Mouse (Mus musculus) MEL (cell line): ENCODE results near the gene Ehmt2. TPM values are rescaled to one million over a fixed set of nuclear protein-coding genes. Genes with fewer than 3 reads are reported as not detected.

Experiments
- DNase-seq: peaks from one replicate; pipeline ENCODE4 v3.0.0; 2011; ENCODE audit warnings: low read depth, low spot score
- H3K27ac ChIP-seq: 2 replicates; pipeline ENCODE4 v1.5.1; 2012; ENCODE audit warnings: low read depth, mild to moderate bottlenecking, control low read depth, low read length, moderate library complexity; ENCODE audit not compliant: control insufficient read depth
- H3K27me3 ChIP-seq, 2 experiments: fragments of 150-350 bp in 1 of 2; sonication (generic) in 1 of 2; 2 replicates each; pipeline ENCODE4 v1.6.1; 2012; ENCODE audit warnings: low read length in 2 of 2, mild to moderate bottlenecking in 2 of 2, improper control_type of control experiment in 1 of 2, moderate library complexity in 1 of 2; ENCODE audit not compliant: insufficient read depth in 2 of 2, control insufficient read depth in 1 of 2
- H3K36me3 ChIP-seq, 2 experiments: 2 replicates each; pipeline ENCODE4 v1.6.1; 2012 to 2014; ENCODE audit warnings: low read length in 2 of 2, improper control_type of control experiment in 1 of 2, inconsistent platforms in 1 of 2, mild to moderate bottlenecking in 1 of 2; ENCODE audit not compliant: insufficient read depth in 2 of 2, control insufficient read depth in 1 of 2
- H3K4me1 ChIP-seq, 2 experiments: fragments of 150-350 bp in 1 of 2; sonication (generic) in 1 of 2; 2 replicates each; pipeline ENCODE4 v1.6.1; 2012; ENCODE audit warnings: low read length in 2 of 2, improper control_type of control experiment in 1 of 2, mild to moderate bottlenecking in 1 of 2; ENCODE audit not compliant: insufficient read depth in 2 of 2, control insufficient read depth in 1 of 2
- H3K4me3 ChIP-seq, 2 experiments: fragments of 150-350 bp in 1 of 2; sonication (generic) in 1 of 2; 2 replicates each; pipeline ENCODE4 v1.5.1; 2012; ENCODE audit warnings: low read depth in 2 of 2, low read length in 2 of 2, mild to moderate bottlenecking in 2 of 2, moderate library complexity in 2 of 2, control low read depth in 1 of 2, improper control_type of control experiment in 1 of 2; ENCODE audit not compliant: control insufficient read depth in 1 of 2, insufficient read depth in 1 of 2
- H3K79me2 ChIP-seq: 2 replicates; pipeline ENCODE4 v1.6.1; 2012; ENCODE audit warnings: mild to moderate bottlenecking, low read length, moderate library complexity; ENCODE audit not compliant: control insufficient read depth, poor library complexity, insufficient read depth
- H3K9ac ChIP-seq: 2 replicates; pipeline ENCODE4 v1.6.1; 2012; ENCODE audit warnings: low read depth, mild to moderate bottlenecking, control low read depth, low read length, moderate library complexity; ENCODE audit not compliant: control insufficient read depth, poor library complexity, severe bottlenecking
- H3K9me3 ChIP-seq: fragments of 150-350 bp; sonication (generic); replicated peaks from 2 replicates; pipeline ENCODE4 v1.6.1; 2012; ENCODE audit warnings: mild to moderate bottlenecking, low read length, improper control_type of control experiment, moderate library complexity; ENCODE audit not compliant: insufficient read depth
- BHLHE40 ChIP-seq: IDR thresholded peaks from 2 replicates; pipeline ENCODE4 v1.6.1; 2012; ENCODE audit warnings: low read depth, mild to moderate bottlenecking, inconsistent platforms, low read length, improper control_type of control experiment, borderline replicate concordance
- E2F4 ChIP-seq: IDR thresholded peaks from 2 replicates; pipeline ENCODE4 v1.6.1; 2011; ENCODE audit warnings: low read depth, low read length, improper control_type of control experiment, borderline replicate concordance
- GABPA ChIP-seq: IDR thresholded peaks from 2 replicates; pipeline ENCODE4 v1.6.1; 2012; ENCODE audit warnings: low read depth, mild to moderate bottlenecking, inconsistent platforms, low read length, improper control_type of control experiment, moderate library complexity
- GATA1 ChIP-seq: IDR thresholded peaks from 2 replicates; pipeline ENCODE4 v1.6.1; 2011; ENCODE audit warnings: low read depth, low read length, improper control_type of control experiment
- MAFK ChIP-seq: IDR thresholded peaks from 2 replicates; pipeline ENCODE4 v1.6.1; 2011; ENCODE audit warnings: low read depth, mild to moderate bottlenecking, low read length, improper control_type of control experiment, borderline replicate concordance
- MEF2A ChIP-seq: IDR thresholded peaks from 2 replicates; pipeline ENCODE4 v1.6.1; 2014; ENCODE audit warnings: low read depth, mild to moderate bottlenecking, inconsistent platforms, low read length, improper control_type of control experiment; ENCODE audit not compliant: poor library complexity, insufficient replicate concordance, severe bottlenecking; ENCODE audit errors: extremely low read depth
- MYB ChIP-seq: IDR thresholded peaks from 2 replicates; pipeline ENCODE4 v1.6.1; 2011; ENCODE audit warnings: mild to moderate bottlenecking, low read depth, low read length, improper control_type of control experiment
- NELFE ChIP-seq: IDR thresholded peaks from 2 replicates; pipeline ENCODE4 v1.6.1; 2011; ENCODE audit warnings: low read depth, low read length, improper control_type of control experiment
- NRF1 ChIP-seq: IDR thresholded peaks from 2 replicates; pipeline ENCODE4 v1.6.1; 2014; ENCODE audit warnings: low read depth, mild to moderate bottlenecking, inconsistent platforms, low read length, improper control_type of control experiment, moderate library complexity; ENCODE audit not compliant: poor library complexity, insufficient read depth, severe bottlenecking
- RAD21 ChIP-seq: IDR thresholded peaks from 2 replicates; pipeline ENCODE4 v1.6.1; 2011; ENCODE audit warnings: mild to moderate bottlenecking, low read depth, low read length, improper control_type of control experiment
- TAL1 ChIP-seq: IDR thresholded peaks from 2 replicates; pipeline ENCODE4 v1.6.1; 2012; ENCODE audit warnings: mild to moderate bottlenecking, inconsistent platforms, low read length, moderate library complexity, mixed read lengths
- TCF12 ChIP-seq: IDR thresholded peaks from 2 replicates; pipeline ENCODE4 v1.6.1; 2014; ENCODE audit warnings: low read depth, mild to moderate bottlenecking, inconsistent platforms, low read length, improper control_type of control experiment, moderate library complexity
- USF1 ChIP-seq: IDR thresholded peaks from 2 replicates; pipeline ENCODE4 v1.6.1; 2014; ENCODE audit warnings: low read depth, mild to moderate bottlenecking, inconsistent platforms, low read length, improper control_type of control experiment, moderate library complexity
- USF2 ChIP-seq, 2 experiments: IDR thresholded peaks; 2 replicates each; pipeline ENCODE4 v1.6.1; 2011 to 2012; ENCODE audit warnings: improper control_type of control experiment in 2 of 2, low read length in 2 of 2, borderline replicate concordance in 1 of 2, inconsistent platforms in 1 of 2, low read depth in 1 of 2, mild to moderate bottlenecking in 1 of 2; ENCODE audit not compliant: insufficient read depth in 1 of 2
- ZC3H11A ChIP-seq: IDR thresholded peaks from 2 replicates; pipeline ENCODE4 v1.6.1; 2012; ENCODE audit warnings: low read depth, mild to moderate bottlenecking, inconsistent platforms, low read length, improper control_type of control experiment
- ZMIZ1 ChIP-seq: IDR thresholded peaks from 2 replicates; pipeline ENCODE4 v1.6.1; 2012; ENCODE audit warnings: low read depth, mild to moderate bottlenecking, inconsistent platforms, low read length, improper control_type of control experiment, moderate library complexity
- polyA plus RNA-seq, 2 experiments: library from polyadenylated mRNA; stranded (reverse) in 1 of 2; unstranded in 1 of 2; fragments of >175 nt in 1 of 2; fragments of >200 nt in 1 of 2; gene quantifications; 2 replicates each; pipeline versions ENCODE4 v1.2.1 to v1.2.4; 2012; ENCODE audit warnings: low replicate concordance in 2 of 2, low read depth in 1 of 2; ENCODE audit not compliant: insufficient read length in 2 of 2, insufficient read depth in 1 of 2, missing spikeins in 1 of 2
- total RNA-seq: library from RNA; depleted of rRNA; stranded (reverse); fragments of 300-350 nt; gene quantifications from 2 replicates; pipeline ENCODE4 v1.2.3, GENCODE M21; 2012

Gene Ehmt2
- total and polyA plus RNA-seq, 3 experiments: 66.6 to 113 TPM; not detected in 1

GRCm38 (mm10) chr17:34858670-34859069, 39.6 kb upstream of the Ehmt2 start:
- no peak for DNase-seq
- no peaks in the 10 kb centered on the region for H3K27me3 ChIP-seq
- no peaks in the 10 kb centered on the region for H3K79me2 ChIP-seq
- no peaks in the 10 kb centered on the region for H3K4me1 ChIP-seq
- no peaks in the 10 kb centered on the region for H3K9me3 ChIP-seq
- TF ChIP-seq RAD21: no peak
- no peak for TF ChIP-seq TAL1
- TF ChIP-seq TCF12: no peak
- TF ChIP-seq NELFE: no peak
- H3K4me3 ChIP-seq: no peak overlapping the region
- no peaks in the 10 kb centered on the region for H3K36me3 ChIP-seq
- no peak overlapping the region for H3K27ac ChIP-seq
- no peak overlapping the region for H3K9ac ChIP-seq

- no peaks in the 10 kb centered on the region for H3K36me3 ChIP-seq
- no peaks in the 10 kb centered on the region for H3K9me3 ChIP-seq
- no peak overlapping the region for H3K27ac ChIP-seq
- H3K79me2 ChIP-seq: no peaks in the 10 kb centered on the region
- DNase-seq: no peak
- no peaks in the 10 kb centered on the region for H3K4me1 ChIP-seq
- no peaks in the 10 kb centered on the region for H3K27me3 ChIP-seq
- no peak overlapping the region for H3K4me3 ChIP-seq
- TF ChIP-seq MYB (no peak), TCF12 (no peak), MAFK (no peak), ZC3H11A (no peak), ZMIZ1 (no peak), USF2 (IDR thresholded peaks at IDR 0.05; ENCODE audit: borderline replicate concordance in 1 of 2, insufficient read depth in 1 of 2, low read depth in 1 of 2, low read length in 2 of 2) (no peak), BHLHE40 (no peak), USF1 (no peak), MEF2A (no peak), GABPA (no peak), GATA1 (no peak), E2F4 (no peak), NRF1 (no peak)
- H3K9ac ChIP-seq: no peak overlapping the region
Measured at GRCm38 (mm10) chr17:34860514-34860913, 37.8 kb upstream of the Ehmt2 start.
